Mouse (Mus musculus) thymus, postnatal 14 days (tissue): Measurements from ENCODE around the gene Kcnk6.
"Not testable (repeated sequence)": the region's sequence is repeated elsewhere in the genome, so short reads cannot be mapped to it uniquely, and the experiment has no call there.

Source experiments
- DNase-seq: peaks from one replicate; pipeline ENCODE4 v3.0.0; 2021

Gene Kcnk6

GRCm38 (mm10) chr7:29246619-29247313 is 14.5 kb upstream of the Kcnk6 start:
- DNase-seq, result no peak

- no peak for DNase-seq
These were observed 13.7 kb upstream of the Kcnk6 start for GRCm38 (mm10) chr7:29246015-29246414.

- DNase-seq, result peak; percentile 58
These were observed 12.6 kb upstream of the Kcnk6 start for GRCm38 (mm10) chr7:29244732-29245416.

GRCm38 (mm10) chr7:29238019-29238967 is 6.0 kb upstream of the Kcnk6 start, which contains the start of gene Yif1b:
Gene Yif1b, plus strand, starts transcription at chr7:29238329.
- peak; percentile 99 for DNase-seq

- peak; percentile 37 for DNase-seq
These were observed 5.3 kb upstream of the Kcnk6 start for GRCm38 (mm10) chr7:29237596-29237995.

- no peak for DNase-seq
These were observed 4.3 kb upstream of the Kcnk6 start for GRCm38 (mm10) chr7:29236593-29236992.

GRCm38 (mm10) chr7:29234661-29235060 is 2.3 kb upstream of the Kcnk6 start:
- no peak for DNase-seq

- DNase-seq, result no peak
These were observed 1.4 kb upstream of the Kcnk6 start for GRCm38 (mm10) chr7:29233745-29234144.

GRCm38 (mm10) chr7:29231517-29231916 is 798 bp downstream of the Kcnk6 start:
- no peak for DNase-seq

GRCm38 (mm10) chr7:29230560-29230959 is 1.8 kb downstream of the Kcnk6 start:
- DNase-seq, result no peak

- no peak for DNase-seq
These were observed 4.1 kb downstream of the Kcnk6 start for GRCm38 (mm10) chr7:29228202-29228601.

- DNase-seq, result no peak
These were observed 6.8 kb downstream of the Kcnk6 start for GRCm38 (mm10) chr7:29225520-29225919.

- DNase-seq, result peak; percentile 29
These were observed 7.4 kb downstream of the Kcnk6 start for GRCm38 (mm10) chr7:29224756-29225394.

GRCm38 (mm10) chr7:29214846-29215245 is 17.5 kb downstream of the Kcnk6 start:
- DNase-seq, result no peak

GRCm38 (mm10) chr7:29214236-29214635 is 18.1 kb downstream of the Kcnk6 start:
- DNase-seq, result no peak

- no peak for DNase-seq
These were observed 18.6 kb downstream of the Kcnk6 start, which contains the start of gene Catsperg1 for GRCm38 (mm10) chr7:29213675-29214082. Gene Catsperg1, minus strand, starts transcription at chr7:29214035.

GRCm38 (mm10) chr7:29212775-29213560 is 19.3 kb downstream of the Kcnk6 start:
- not testable (repeated sequence) for DNase-seq

- no peak for DNase-seq
These were observed 20.0 kb downstream of the Kcnk6 start for GRCm38 (mm10) chr7:29212199-29212765.

- DNase-seq, result peak; percentile 89
These were observed 20.7 kb downstream of the Kcnk6 start for GRCm38 (mm10) chr7:29211415-29212198.

GRCm38 (mm10) chr7:29211013-29211412 is 21.3 kb downstream of the Kcnk6 start:
- DNase-seq, result peak; percentile 43

- peak; percentile 38 for DNase-seq
These were observed 29.7 kb downstream of the Kcnk6 start for GRCm38 (mm10) chr7:29202577-29202976.
